Mouse (Mus musculus): ENCODE measurements around the gene Olfr218. TPM values are rescaled to one million over a fixed set of nuclear protein-coding genes. Genes with fewer than 3 reads are reported as not detected.

Gene Olfr218
- polyA plus RNA-seq, 1 experiment from 2014 or later: not detected

DNA sequence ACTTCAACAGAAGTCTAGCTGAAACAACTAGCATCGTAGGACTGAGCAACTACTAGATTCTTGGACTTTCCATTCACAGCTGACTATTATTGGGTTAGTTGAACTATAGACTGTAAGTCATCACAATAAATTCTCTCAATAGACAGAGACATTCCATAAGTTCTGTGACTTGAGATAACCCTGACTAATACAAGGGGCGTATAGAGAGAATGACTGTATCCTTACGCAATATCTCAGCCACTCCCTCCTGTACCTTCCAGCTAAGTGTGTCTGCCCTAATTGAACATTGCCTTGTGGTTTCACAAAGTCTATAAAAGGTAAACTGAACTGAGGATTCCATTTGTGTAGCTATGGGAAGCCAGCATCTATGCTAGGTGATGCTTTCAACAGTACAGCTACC, 52.3 kb downstream of the Olfr218 start:
- WGBS: 88% methylated on average over 3 of the region's 3 CpGs
- H3K4me1 ChIP-seq (ENCODE audit: control insufficient read depth, insufficient read depth, low read length): no peaks in the 10 kb centered on the region

More for the DNA sequence above, 52.3 kb downstream of the Olfr218 start:
- Histone ChIP-seq H3K27ac (replicated peaks; ENCODE audit: low read depth, low read length) (no peak overlapping the region), H3K36me3 (ENCODE audit: control insufficient read depth, insufficient read depth, low read length) (no peaks in the 10 kb centered on the region), H3K27me3 (replicated peaks; ENCODE audit: control insufficient read depth, insufficient read depth, low read length) (no peaks in the 10 kb centered on the region), H3K9ac (ENCODE audit: low read depth, low read length) (no peak overlapping the region), H3K4me2 (ENCODE audit: low read depth, low read length) (no peak overlapping the region), H3K4me3 (ENCODE audit: low read depth, low read length) (no peak overlapping the region), H3K9me3 (ENCODE audit: control insufficient read depth, low read length) (no peaks in the 10 kb centered on the region)
- ATAC-seq (ENCODE audit: low read depth): no peak
- no peak for DNase-seq (ENCODE audit: low spot score)

Other genes with a start within 250 kb of the Olfr218 start
- gene Olfr16, start 247.4 kb upstream of the Olfr218 start, polyA plus RNA-seq (2014; fragmentation: Nextera tagmentation; extraction: Ambion mirVana): not detected in 2 replicates
- not detected in 2 replicates for gene Olfr1408, start 60.4 kb upstream of the Olfr218 start, polyA plus RNA-seq (2014; fragmentation: Nextera tagmentation; extraction: Ambion mirVana)
- 0.29 TPM in 1 of 2 replicates, not detected in the other for gene Olfr1406, start 7.2 kb upstream of the Olfr218 start, polyA plus RNA-seq (2014; fragmentation: Nextera tagmentation; extraction: Ambion mirVana)
- gene Olfr1404, start 14.6 kb downstream of the Olfr218 start, polyA plus RNA-seq (2014; fragmentation: Nextera tagmentation; extraction: Ambion mirVana): 0.17 TPM in 2 replicates
- gene Fcer1a, start 29.4 kb downstream of the Olfr218 start, polyA plus RNA-seq (2014; fragmentation: Nextera tagmentation; extraction: Ambion mirVana): 0.21 TPM in 1 of 2 replicates, not detected in the other
- not detected in 2 replicates for gene Olfr418, start 68.2 kb downstream of the Olfr218 start, polyA plus RNA-seq (2014; fragmentation: Nextera tagmentation; extraction: Ambion mirVana)
- not detected in 2 replicates for gene Mptx2, start 80.0 kb downstream of the Olfr218 start, polyA plus RNA-seq (2014; fragmentation: Nextera tagmentation; extraction: Ambion mirVana)
- 1.6 and 3.9 TPM in 2 replicates for gene Ackr1, start 135.9 kb downstream of the Olfr218 start, polyA plus RNA-seq (2014; fragmentation: Nextera tagmentation; extraction: Ambion mirVana)
- 0.53 and 1.3 TPM in 2 replicates for gene Aim2, start 153.1 kb downstream of the Olfr218 start, polyA plus RNA-seq (2014; fragmentation: Nextera tagmentation; extraction: Ambion mirVana)
- 11.6 and 12.3 TPM in 2 replicates for gene Cadm3, start 169.9 kb downstream of the Olfr218 start, polyA plus RNA-seq (2014; fragmentation: Nextera tagmentation; extraction: Ambion mirVana)